Mouse (Mus musculus) liver, postnatal 0 days (tissue): ENCODE measurements around the gene Agap1. TPM values are rescaled to one million over a fixed set of nuclear protein-coding genes. Genes with fewer than 3 reads are reported as not detected.

ENCODE experiments used
- ATAC-seq: fragments of 200-750 bp; cut with Nextera tagmentation; 2 replicates; pipeline ENCODE4 v1.8.0; 2017; ENCODE audit warnings: mild to moderate bottlenecking, moderate library complexity
- DNase-seq: peaks from one replicate; pipeline ENCODE4 v3.0.0-alpha.2; 2016
- H3K27ac ChIP-seq: fragments of 300-500 bp; sonication (generic); 2 replicates; pipeline ENCODE4 v1.5.1; 2014; ENCODE audit warnings: antibody characterized with exemption, moderate library complexity, mild to moderate bottlenecking, low read depth
- H3K27me3 ChIP-seq: fragments of 300-500 bp; sonication (generic); 2 replicates; pipeline ENCODE4 v1.6.1; 2014; ENCODE audit warnings: low read length, control low read depth, mixed read lengths; ENCODE audit not compliant: insufficient read depth
- H3K36me3 ChIP-seq: fragments of 300-500 bp; sonication (generic); replicated peaks from 2 replicates; pipeline ENCODE4 v1.6.1; 2014; ENCODE audit warnings: mild to moderate bottlenecking, control low read depth, low read length, moderate library complexity, mixed read lengths; ENCODE audit not compliant: insufficient read depth
- H3K4me1 ChIP-seq: fragments of 300-500 bp; sonication (generic); 2 replicates; pipeline ENCODE4 v1.6.1; 2014; ENCODE audit warnings: antibody characterized with exemption, mild to moderate bottlenecking, control low read depth; ENCODE audit not compliant: insufficient read depth
- H3K4me2 ChIP-seq: fragments of 300-500 bp; sonication (generic); 2 replicates; pipeline ENCODE4 v1.6.1; 2014; ENCODE audit warnings: low read depth, mild to moderate bottlenecking, low read length, moderate library complexity, mixed read lengths
- H3K4me3 ChIP-seq: fragments of 300-500 bp; sonication (generic); 2 replicates; pipeline ENCODE4 v1.5.1; 2014; ENCODE audit warnings: low read depth, low read length
- H3K9ac ChIP-seq: fragments of 300-500 bp; sonication (generic); replicated peaks from 2 replicates; pipeline ENCODE4 v1.6.1; 2014; ENCODE audit warnings: mild to moderate bottlenecking, moderate library complexity
- H3K9me3 ChIP-seq: fragments of 300-500 bp; sonication (generic); 2 replicates; pipeline ENCODE4 v1.6.1; 2016; ENCODE audit warnings: mild to moderate bottlenecking, control low read depth, low read length, mixed read lengths
- CTCF ChIP-seq: sonication (generic); IDR thresholded peaks from 2 replicates; pipeline ENCODE4 v1.5.1; 2016; ENCODE audit warnings: antibody characterized with exemption, low read depth
- EP300 ChIP-seq: IDR thresholded peaks from 2 replicates; pipeline ENCODE4 v1.6.1; 2016; ENCODE audit warnings: antibody characterized with exemption, low read depth, mild to moderate bottlenecking
- WGBS: fragments of 180-500 bp; shearing (Covaris S2); extraction: QIAGEN DNeasy Blood & Tissue Kit; methylation state at CpG from one replicate; pipeline ENCODE4 v1.1.7; 2014; ENCODE audit not compliant: insufficient replicate concordance; 5-methylcytosine and 5-hydroxymethylcytosine counted together
- polyA plus RNA-seq: library from polyadenylated mRNA; unstranded; fragments of >200 nt; fragmentation: Nextera tagmentation; extraction: Ambion mirVana; gene quantifications from 2 replicates; pipeline ENCODE4 v1.2.1, GENCODE M21; 2015

The Agap1 gene
- polyA plus RNA-seq, 1 experiment from 2014 or later = 1.0 TPM

DNA sequence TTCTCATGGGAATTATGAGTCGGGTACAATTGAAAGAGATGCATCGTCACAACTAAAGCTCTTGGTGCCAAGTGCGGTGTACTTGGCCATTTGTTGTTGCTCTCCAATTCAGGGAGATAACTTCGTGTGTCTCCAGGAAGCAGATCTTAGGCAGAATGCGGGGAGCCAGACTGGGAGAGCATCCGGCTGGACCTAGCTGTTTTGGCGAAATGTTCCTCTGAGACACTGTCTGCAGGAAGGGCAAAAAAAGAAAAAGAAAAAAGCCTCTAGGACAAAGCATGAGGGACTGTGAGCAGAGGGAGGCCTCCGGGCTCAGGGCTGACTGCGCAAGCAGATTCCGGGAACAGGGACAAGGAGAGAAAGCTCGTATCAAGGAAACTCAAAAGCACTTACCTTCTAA is 34.0 kb upstream of the Agap1 start:
- DNase-seq (no peak), ATAC-seq (no peak)
- no peak overlapping the region for H3K4me2 ChIP-seq
- H3K4me3 ChIP-seq = no peak overlapping the region
- H3K27ac ChIP-seq = no peak overlapping the region
- no peaks in the 10 kb centered on the region for H3K4me1 ChIP-seq
- no peak for TF ChIP-seq EP300
- no peak for TF ChIP-seq CTCF
- no peak overlapping the region for H3K9ac ChIP-seq
- 73% methylated on average over 11 of the region's 11 CpGs for WGBS
- no peaks in the 10 kb centered on the region for H3K27me3 ChIP-seq
- H3K9me3 ChIP-seq = no peaks in the 10 kb centered on the region
- H3K36me3 ChIP-seq = no peaks in the 10 kb centered on the region

DNA sequence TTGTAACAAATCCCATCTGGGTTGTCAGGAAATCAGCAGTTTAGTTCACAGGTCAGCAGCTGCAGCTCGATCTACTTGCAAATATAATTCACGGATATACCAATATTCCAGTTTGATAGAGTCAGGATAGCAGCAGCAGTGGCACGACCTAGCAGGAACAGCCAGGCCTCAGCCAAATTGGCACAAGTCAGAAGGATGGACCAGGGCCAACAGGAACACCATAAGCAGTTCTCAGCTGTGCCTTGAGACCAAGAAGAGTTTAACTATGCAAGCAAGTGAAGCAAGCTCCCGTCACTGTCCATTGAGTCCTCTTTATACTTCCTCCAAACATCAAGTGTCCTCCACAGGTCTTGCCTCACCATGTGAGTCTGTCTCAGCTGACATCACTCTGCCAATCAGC is 33.2 kb upstream of the Agap1 start:
- Histone ChIP-seq H3K4me3 (no peak overlapping the region), H3K4me2 (no peak overlapping the region), H3K27me3 (no peaks in the 10 kb centered on the region), H3K27ac (no peak overlapping the region), H3K36me3 (no peaks in the 10 kb centered on the region), H3K9me3 (no peaks in the 10 kb centered on the region), H3K9ac (no peak overlapping the region), H3K4me1 (no peaks in the 10 kb centered on the region)
- no peak for ATAC-seq
- no peak for TF ChIP-seq CTCF
- TF ChIP-seq EP300 = no peak
- DNase-seq = no peak
- WGBS = 59% methylated on average over 4 of the region's 4 CpGs

DNA sequence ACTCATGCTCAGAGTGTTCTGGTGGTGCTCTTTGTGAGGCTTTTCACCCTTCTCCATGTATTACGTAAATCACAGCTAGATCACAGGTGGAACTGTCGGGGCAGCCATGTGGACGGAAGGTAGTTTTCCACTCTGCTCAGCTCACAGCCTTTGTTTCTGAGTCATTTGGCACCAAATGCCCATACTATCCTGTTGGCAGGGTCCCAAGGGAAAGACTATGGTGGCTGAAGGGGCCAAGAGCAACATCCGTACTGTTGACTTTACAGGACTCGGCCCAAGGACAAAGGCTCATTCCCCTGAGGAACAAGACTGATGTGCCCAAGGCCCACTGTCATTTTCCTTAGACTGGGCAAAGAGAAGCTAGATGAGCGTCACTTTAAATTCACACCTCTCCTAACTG is 30.0 kb upstream of the Agap1 start:
- H3K9me3 ChIP-seq = no peaks in the 10 kb centered on the region
- no peak overlapping the region for H3K4me2 ChIP-seq
- TF ChIP-seq CTCF (no peak), EP300 (no peak)
- H3K4me1 ChIP-seq = no peaks in the 10 kb centered on the region
- no peak overlapping the region for H3K27ac ChIP-seq
- H3K36me3 ChIP-seq = no peaks in the 10 kb centered on the region
- H3K9ac ChIP-seq = no peak overlapping the region
- no peak overlapping the region for H3K4me3 ChIP-seq
- ATAC-seq (no peak), DNase-seq (no peak)
- no peaks in the 10 kb centered on the region for H3K27me3 ChIP-seq
- 70% methylated on average over 6 of the region's 6 CpGs for WGBS

DNA sequence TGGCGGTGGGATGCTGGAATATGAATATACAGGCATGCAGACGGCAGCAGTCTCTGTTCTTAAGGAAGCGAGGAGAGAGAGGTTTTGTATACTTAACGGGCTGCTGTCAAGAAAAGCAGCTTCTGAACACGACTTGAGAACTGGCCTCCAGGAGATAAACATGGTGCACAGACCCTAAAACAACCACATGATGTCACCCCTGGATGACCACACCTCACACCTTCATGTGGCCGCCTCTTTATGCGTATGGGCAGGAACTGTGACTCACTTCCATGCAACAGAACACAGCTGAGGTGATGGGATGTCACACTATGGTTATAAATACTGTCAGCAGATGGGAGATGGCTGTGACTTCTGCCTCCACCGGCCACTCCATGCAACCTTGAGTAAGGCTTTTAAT is 28.5 kb upstream of the Agap1 start:
- ATAC-seq = no peak
- TF ChIP-seq CTCF (no peak), EP300 (no peak)

DNA sequence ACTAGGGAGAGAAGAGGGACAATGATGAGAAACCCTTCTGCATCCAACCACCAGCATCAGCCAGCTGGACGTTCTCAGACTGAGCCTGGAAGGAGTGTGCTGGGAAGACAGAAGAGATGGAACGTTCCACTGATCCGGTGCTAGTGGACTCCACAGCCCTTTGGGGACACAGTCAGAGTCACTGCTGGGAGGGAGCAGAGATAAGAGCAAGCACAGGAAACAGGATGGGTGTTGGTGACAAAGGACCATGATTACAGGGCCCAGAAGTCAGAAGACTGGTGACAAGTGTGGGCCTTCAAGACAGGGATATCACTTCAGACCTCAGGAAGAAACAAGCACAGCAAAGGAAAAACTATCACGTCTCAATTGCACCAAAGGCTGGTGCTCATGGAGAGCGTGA is 25.9 kb upstream of the Agap1 start:
- H3K27ac ChIP-seq = no peak overlapping the region

More for the DNA sequence above, 28.5 kb upstream of the Agap1 start:
- H3K9ac ChIP-seq = no peak overlapping the region
- H3K4me1 ChIP-seq = no peaks in the 10 kb centered on the region
- no peak overlapping the region for H3K4me2 ChIP-seq
- H3K27me3 ChIP-seq = no peaks in the 10 kb centered on the region
- no peak overlapping the region for H3K27ac ChIP-seq
- H3K4me3 ChIP-seq = no peak overlapping the region
- DNase-seq = no peak
- WGBS = 64% methylated on average over 8 of the region's 8 CpGs
- H3K36me3 ChIP-seq = no peaks in the 10 kb centered on the region
- no peaks in the 10 kb centered on the region for H3K9me3 ChIP-seq

DNA sequence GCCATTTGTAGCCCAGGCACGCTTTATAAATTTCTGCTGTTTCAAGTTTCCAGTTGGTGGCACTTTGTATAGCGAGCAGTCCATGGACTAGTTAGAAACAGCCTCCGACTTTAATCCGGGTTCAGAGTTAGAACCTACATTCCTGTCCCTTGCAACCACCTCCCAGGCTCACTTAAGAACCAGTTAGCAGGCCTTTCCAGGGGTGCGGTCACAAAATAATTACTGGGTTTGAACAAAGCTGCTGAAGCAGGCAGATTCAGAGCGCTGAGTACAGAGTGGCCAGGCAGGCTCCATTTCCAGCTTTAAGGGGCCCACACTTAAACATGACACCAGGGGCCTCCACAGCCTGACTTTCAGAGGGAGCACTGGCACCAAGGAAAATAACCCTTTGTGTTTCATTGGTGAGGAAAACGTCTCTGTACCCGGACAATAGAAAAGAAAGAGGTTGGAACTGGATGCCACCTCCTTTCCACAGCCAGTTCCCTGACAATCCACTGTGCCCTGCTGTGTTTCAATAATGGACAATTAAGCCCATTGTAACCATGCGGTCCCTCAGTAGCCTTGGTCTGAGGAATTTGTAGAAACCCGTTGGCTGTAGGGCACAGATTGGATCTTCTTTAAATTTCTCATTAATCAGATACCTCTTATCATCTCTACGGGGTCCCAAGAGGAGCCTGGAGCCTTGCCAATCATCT is 24.5 kb upstream of the Agap1 start:
- no peaks in the 10 kb centered on the region for H3K9me3 ChIP-seq
- no peak overlapping the region for H3K9ac ChIP-seq
- no peaks in the 10 kb centered on the region for H3K4me1 ChIP-seq
- no peak overlapping the region for H3K27ac ChIP-seq
- no peak overlapping the region for H3K4me3 ChIP-seq
- H3K36me3 ChIP-seq = no peaks in the 10 kb centered on the region
- ATAC-seq (no peak), DNase-seq (no peak)
- no peak overlapping the region for H3K4me2 ChIP-seq
- TF ChIP-seq EP300 (no peak), CTCF (no peak)
- no peaks in the 10 kb centered on the region for H3K27me3 ChIP-seq
- 78% methylated on average over 11 of the region's 11 CpGs for WGBS

More for the DNA sequence above, 25.9 kb upstream of the Agap1 start:
- 39% methylated on average over 5 of the region's 5 CpGs for WGBS
- ATAC-seq (no peak), DNase-seq (no peak)
- Histone ChIP-seq H3K4me2 (no peak overlapping the region), H3K36me3 (no peaks in the 10 kb centered on the region), H3K4me1 (no peaks in the 10 kb centered on the region), H3K27me3 (no peaks in the 10 kb centered on the region), H3K9me3 (no peaks in the 10 kb centered on the region), H3K4me3 (no peak overlapping the region), H3K9ac (no peak overlapping the region)
- no peak for TF ChIP-seq EP300
- TF ChIP-seq CTCF = no peak

DNA sequence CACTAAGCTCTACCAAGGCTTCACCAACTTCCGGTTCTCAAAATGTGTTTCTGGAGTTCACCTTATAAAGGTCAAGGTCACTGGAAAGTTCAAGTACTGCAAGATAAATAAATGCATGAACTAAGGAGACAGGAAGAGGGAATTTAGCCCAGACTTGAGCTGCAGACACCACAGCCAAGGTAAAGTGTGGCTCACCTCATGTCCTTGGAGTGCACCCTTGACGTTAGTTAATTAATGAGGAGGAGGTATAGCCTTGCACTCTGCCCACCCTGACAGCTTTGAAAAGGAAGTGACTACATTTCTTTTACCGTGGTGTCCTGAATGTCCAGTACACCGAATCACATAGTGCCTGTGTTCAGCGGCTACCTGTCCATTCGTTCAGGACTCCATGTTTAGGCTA is 15.3 kb upstream of the Agap1 start:
- H3K4me1 ChIP-seq = no peaks in the 10 kb centered on the region
- H3K4me2 ChIP-seq = no peak overlapping the region
- DNase-seq (no peak), ATAC-seq (no peak)
- 58% methylated on average over 6 of the region's 6 CpGs for WGBS
- no peaks in the 10 kb centered on the region for H3K27me3 ChIP-seq
- H3K9ac ChIP-seq = no peak overlapping the region
- H3K4me3 ChIP-seq = no peak overlapping the region
- TF ChIP-seq CTCF = no peak
- TF ChIP-seq EP300 = no peak
- H3K9me3 ChIP-seq = no peaks in the 10 kb centered on the region
- no peak overlapping the region for H3K27ac ChIP-seq
- no peaks in the 10 kb centered on the region for H3K36me3 ChIP-seq
